Mouse (Mus musculus) cortical plate, adult 2 months (tissue): ENCODE measurements around the gene Xpo1. TPM values are rescaled to one million over a fixed set of nuclear protein-coding genes. Genes with fewer than 3 reads are reported as not detected.
"Not testable (repeated sequence)": the region's sequence is repeated elsewhere in the genome, so short reads cannot be mapped to it uniquely, and the experiment has no call there.

Experiments used
- H3K27ac ChIP-seq: fragments of 200-500 bp; 2 replicates; pipeline ENCODE4 v1.5.1; 2012; ENCODE audit warnings: low read length, control low read depth, inconsistent platforms; ENCODE audit not compliant: insufficient read depth
- H3K4me1 ChIP-seq: fragments of 200-500 bp; 2 replicates; pipeline ENCODE4 v1.6.1; 2011; ENCODE audit warnings: low read length; ENCODE audit not compliant: control insufficient read depth, insufficient read depth
- H3K4me3 ChIP-seq: fragments of 200-500 bp; 2 replicates; pipeline ENCODE4 v1.5.1; 2011; ENCODE audit warnings: mild to moderate bottlenecking, low read length, control low read depth; ENCODE audit not compliant: insufficient read depth
- CTCF ChIP-seq: fragments of 200-500 bp; IDR thresholded peaks from 2 replicates; pipeline ENCODE4 v1.5.1; 2011; ENCODE audit warnings: mild to moderate bottlenecking, control low read depth, low read length; ENCODE audit not compliant: insufficient read depth; ENCODE audit errors: extremely low read depth
- POLR2A ChIP-seq: fragments of 200-500 bp; IDR thresholded peaks from 2 replicates; pipeline ENCODE4 v1.6.1; 2011; ENCODE audit warnings: mild to moderate bottlenecking, low read length, control low read depth; ENCODE audit not compliant: insufficient read depth; ENCODE audit errors: extremely low read depth
- polyA plus RNA-seq: library from polyadenylated mRNA; depleted of rRNA; stranded (reverse); fragments of >200 nt; gene quantifications from 2 replicates; pipeline ENCODE4 v1.2.3, GENCODE M21; 2012

Xpo1 gene
- polyA plus RNA-seq, 1 experiment: 32.8 TPM

DNA sequence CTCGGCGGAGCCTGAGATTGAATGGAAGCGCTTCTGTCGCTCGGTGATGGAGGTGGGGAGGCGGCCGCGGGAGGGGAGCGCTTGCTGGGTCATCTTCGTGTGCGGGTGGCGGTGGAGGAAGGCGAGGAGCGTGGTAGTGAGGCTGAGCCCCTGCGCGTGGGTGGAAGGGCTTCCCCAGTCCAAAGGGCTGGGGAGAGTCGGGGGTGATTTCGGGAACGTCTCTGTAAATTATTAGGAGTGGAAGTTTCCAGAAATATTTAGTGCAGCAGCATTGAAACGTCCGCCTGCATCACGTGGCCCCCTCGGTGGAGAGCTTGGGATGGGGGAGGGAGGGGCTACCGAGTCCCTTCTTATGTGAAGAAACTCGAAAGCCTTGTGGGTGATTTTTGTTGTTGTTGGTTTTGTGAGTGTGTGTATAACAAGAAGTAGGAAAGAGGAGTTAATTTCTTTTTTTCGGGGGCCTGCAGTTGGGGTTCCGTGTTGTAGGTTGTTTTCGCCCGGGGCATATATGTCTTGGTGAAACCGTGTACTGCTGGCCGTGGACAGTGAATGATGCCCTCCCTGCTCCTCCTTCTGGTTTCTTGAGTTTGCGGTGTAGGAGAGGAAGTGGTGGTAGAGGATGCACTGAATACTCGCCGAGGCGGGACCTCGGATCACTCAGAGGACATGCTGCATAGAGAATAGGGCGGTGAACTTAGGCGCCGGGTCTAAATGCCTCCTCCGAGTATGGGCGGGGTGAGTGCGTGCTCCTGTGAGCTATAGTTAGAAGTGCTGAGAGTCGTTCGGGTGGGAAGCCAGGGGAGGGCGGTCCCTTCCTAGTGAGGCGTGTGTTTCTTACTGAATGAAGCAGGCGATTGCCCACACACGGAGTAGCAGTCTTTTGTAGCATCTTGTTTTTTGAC lies 1.2 kb downstream of the Xpo1 start:
- Histone ChIP-seq H3K4me1 (peaks cover 3% of the 10 kb centered on the region; the same call in 1 of the 2 replicates), H3K27ac (peak overlapping the region; percentile 66), H3K4me3 (peak overlapping the region; percentile 91)
- TF ChIP-seq CTCF (no peak), POLR2A (0 out of 2 replicates have a peak, but pooled peaks have one; percentile 9)

DNA sequence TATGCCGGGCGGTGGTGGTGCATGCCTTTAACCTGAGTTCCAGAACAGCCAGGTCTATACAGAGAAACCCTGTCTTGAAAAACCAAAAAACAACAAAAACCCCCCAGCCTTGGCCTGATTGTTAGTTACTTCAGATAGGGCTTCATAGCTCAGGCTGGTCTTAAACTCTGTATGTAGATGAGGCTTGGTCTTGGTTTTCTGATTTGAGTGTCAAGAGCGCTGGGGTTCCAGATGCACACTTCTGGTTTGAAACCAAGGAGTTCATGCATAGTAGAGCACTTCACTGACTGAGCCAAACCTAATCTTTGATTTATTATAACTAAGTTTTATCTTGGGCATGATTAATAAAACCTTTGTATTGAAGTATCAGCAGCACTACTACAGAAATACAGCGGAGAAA lies 3.2 kb downstream of the Xpo1 start:
- Histone ChIP-seq H3K4me3 (no peak overlapping the region), H3K4me1 (peaks cover 3% of the 10 kb centered on the region; the same call in 1 of the 2 replicates), H3K27ac (no peak overlapping the region)
- no peak for TF ChIP-seq CTCF

DNA sequence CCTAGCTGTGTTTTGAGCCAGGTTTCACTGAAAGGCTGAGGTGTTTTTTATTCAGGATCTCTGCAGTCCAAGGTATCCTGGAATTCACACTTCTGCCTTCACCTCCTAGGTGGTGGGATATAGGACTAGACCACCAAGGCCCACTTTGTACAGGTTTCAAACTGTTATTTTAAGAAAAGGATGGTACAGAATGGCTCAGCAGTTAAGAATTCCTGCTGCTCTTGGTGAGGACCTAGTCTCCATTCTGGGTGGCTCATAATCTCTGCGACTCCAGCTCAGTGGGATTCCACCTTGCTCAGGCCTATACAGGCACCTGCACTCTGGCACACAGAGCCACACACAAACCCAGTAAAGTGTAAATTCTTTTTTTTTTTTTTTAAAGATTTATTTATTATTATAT lies 3.6 kb downstream of the Xpo1 start:
- H3K4me1 ChIP-seq: peaks cover 3% of the 10 kb centered on the region; the same call in 1 of the 2 replicates
- no peak overlapping the region for H3K27ac ChIP-seq
- no peak for TF ChIP-seq POLR2A
- TF ChIP-seq CTCF: no peak

DNA sequence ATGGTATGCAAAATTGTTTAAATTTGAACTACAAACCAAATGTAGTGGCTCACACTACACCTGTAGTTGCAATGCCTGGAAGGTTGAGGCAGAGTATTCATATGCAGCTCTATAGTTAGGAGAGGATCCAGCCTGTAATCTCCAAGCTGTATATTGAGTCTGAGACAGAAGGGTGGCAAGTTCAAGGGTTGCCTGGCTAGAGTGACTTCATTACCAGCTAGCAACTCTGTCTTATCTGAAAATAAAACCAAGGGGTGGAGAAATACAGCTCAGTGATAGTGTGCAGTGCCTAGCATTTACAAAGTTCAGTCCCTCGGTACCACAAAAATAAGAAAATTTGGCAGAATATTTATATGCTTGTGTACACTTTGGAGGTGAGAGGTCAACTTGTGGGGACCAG lies 4.3 kb downstream of the Xpo1 start:
- TF ChIP-seq POLR2A (no peak), CTCF (no peak)
- Histone ChIP-seq H3K4me1 (peaks cover 3% of the 10 kb centered on the region; the same call in 1 of the 2 replicates), H3K4me3 (no peak overlapping the region), H3K27ac (no peak overlapping the region)

More for the DNA sequence above, 3.6 kb downstream of the Xpo1 start:
- no peak overlapping the region for H3K4me3 ChIP-seq

DNA sequence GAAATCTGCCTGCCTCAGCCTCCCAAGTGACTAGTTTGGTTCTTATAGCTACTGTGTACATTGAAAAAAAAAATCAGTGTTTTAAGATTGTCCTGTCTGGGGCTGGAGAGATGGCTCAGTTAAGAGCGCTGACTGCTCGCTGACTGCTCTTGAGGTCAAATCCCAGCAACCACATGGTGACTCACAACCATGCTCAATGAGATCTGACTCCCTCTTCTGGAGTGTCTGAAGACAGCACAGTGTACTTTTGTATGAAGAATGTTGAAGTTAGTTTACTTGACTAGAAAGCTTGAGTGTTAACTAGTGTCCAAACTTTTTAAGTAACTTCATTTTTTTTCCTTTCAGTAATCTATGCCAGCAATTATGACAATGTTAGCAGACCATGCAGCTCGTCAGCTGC lies 5.6 kb downstream of the Xpo1 start:
- Histone ChIP-seq H3K4me1 (peaks cover 3% of the 10 kb centered on the region; the same call in 1 of the 2 replicates), H3K27ac (no peak overlapping the region), H3K4me3 (no peak overlapping the region)
- TF ChIP-seq CTCF (no peak), POLR2A (no peak)

DNA sequence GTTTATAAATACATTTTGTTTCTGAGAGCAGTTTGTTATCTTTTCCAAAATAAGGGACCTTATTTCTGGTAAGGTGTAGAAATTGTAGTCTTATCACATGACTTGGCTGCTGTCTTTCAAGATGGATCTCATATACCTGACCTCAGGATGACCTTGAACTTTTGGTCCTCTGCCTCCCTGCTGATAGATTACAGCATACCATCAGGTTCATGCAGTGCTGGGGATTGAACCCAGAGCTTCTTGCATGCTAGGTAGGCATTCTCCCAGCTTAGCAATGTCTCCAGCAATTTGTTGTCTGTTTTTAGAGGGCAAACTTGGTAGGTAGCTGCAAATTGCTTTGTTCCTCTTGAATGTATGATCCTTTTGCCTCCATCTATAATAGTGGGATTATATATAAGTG lies 9.1 kb downstream of the Xpo1 start:
- TF ChIP-seq POLR2A (no peak), CTCF (no peak)
- no peak overlapping the region for H3K4me3 ChIP-seq

DNA sequence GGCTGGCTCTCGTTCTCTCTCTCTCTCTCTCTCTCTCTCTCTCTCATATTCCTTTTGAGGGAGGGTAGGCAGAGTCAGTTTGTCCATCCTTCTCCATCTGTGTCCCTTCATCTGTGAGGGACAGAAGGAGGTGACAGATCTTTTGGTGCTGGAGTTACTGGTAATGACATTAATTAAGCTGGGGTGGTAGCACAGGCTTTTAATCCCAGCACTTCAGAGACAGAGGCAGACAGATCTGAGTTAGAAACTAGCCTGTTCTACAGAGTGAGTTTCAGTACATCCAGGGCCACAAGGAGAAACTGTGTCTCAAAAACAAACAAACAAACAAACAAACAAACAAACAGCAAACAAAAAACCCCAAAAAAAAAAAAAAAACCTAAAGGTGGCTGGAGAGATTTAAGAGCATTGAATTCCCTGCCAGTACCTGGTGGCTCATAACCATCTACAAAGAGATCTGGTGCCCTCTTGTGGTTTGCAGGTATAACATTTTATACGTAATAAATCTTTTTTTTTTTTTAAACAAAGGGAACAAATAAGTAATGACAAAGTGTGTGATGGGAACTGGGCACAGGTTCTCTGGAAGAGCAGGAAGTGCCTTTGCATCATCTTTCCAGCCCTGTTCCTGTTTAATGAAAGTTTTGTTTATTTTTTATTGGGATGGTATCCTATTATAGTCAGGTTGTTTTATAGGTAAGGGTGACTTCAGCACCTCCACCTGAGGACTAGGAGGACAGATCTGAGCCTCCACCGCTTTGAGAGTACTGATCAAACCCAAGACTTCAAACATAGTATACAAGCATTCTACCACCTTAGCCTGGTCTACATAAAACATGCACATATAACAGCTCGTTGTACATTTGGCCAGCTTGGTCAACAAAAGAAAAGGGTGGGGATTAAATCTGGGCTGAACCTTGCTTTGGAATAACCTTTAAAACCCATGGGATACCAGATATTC lies 16.2 kb downstream of the Xpo1 start:
- Histone ChIP-seq H3K4me1 (no peaks in the 10 kb centered on the region), H3K27ac (no peak overlapping the region), H3K4me3 (no peak overlapping the region)
- no peak for TF ChIP-seq POLR2A
- TF ChIP-seq CTCF: peak; percentile 47; the same call in 1 of the 2 replicates

More for the DNA sequence above, 9.1 kb downstream of the Xpo1 start:
- Histone ChIP-seq H3K4me1 (no peaks in the 10 kb centered on the region), H3K27ac (no peak overlapping the region)

DNA sequence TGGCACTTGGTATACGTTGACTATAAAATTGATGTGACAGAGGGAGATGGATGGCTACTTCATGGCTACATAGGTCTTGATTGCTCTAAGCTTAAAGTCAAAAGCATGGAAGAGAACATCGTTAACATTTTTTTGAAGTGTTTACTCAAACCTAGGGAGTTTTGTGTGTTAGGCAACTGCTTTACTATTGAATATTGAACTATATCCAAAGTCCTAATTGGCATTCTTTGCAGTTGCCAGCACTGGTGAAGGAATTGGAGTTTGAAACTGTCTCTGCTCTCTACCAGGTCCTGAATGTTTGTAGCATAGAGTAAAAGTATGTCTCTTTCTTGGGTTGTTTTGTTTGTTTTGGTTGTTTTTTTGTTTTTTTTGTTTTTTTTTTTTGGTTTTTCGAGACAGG lies 19.9 kb downstream of the Xpo1 start:
- Histone ChIP-seq H3K27ac (no peak overlapping the region), H3K4me3 (no peak overlapping the region), H3K4me1 (no peaks in the 10 kb centered on the region)
- no peak for TF ChIP-seq POLR2A
- no peak for TF ChIP-seq CTCF

DNA sequence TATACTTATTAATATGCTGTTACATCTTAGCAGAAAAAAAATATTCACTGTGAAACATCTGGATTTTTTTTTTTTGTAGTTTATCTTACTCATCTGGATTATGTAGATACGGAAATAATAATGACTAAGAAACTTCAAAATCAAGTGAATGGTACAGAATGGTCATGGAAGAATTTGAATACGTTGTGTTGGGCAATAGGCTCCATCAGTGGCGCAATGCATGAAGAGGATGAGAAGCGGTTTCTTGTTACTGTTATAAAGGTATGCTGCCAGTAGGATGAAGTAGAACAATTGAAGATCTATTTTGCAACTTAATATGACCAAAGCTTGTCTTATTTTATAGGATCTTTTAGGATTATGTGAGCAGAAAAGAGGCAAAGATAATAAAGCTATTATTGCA lies 28.6 kb downstream of the Xpo1 start:
- Histone ChIP-seq H3K4me3 (no peak overlapping the region), H3K4me1 (no peaks in the 10 kb centered on the region), H3K27ac (no peak overlapping the region)
- TF ChIP-seq POLR2A (no peak), CTCF (no peak)

DNA sequence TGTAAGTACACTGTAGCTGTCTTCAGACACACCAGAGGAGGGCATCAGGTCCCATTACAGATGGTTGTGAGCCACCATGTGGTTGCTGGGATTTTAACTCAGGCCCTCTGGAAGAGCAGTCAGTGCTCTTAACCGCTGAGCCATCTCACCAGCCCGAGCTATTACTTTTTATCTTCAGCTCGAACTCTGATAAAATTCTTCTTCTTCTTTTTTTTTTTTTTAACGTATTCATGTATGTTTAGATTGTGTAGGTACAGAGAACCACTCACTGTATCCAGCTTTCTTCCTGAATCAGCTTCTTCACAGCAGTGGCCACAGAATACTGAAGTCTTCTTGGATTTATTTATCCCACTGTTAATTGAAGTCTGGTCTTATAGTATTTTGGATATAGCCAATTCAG lies 33.0 kb downstream of the Xpo1 start:
- not testable (repeated sequence) for H3K4me1 ChIP-seq, H3K27ac ChIP-seq, H3K4me3 ChIP-seq
